Mouse (Mus musculus) hindbrain, embryonic 16.5 days (tissue): ENCODE measurements around the gene Zic4. TPM values are rescaled to one million over a fixed set of nuclear protein-coding genes. Genes with fewer than 3 reads are reported as not detected.

Experiments
- ATAC-seq: fragments of 200-750 bp; cut with Nextera tagmentation; 2 replicates; pipeline ENCODE4 v1.8.0; 2017; ENCODE audit warnings: moderate TSS enrichment, moderate library complexity
- H3K27ac ChIP-seq: fragments of 300-500 bp; sonication (generic); 2 replicates; pipeline ENCODE4 v1.5.1; 2014; ENCODE audit warnings: low read depth, mild to moderate bottlenecking, control low read depth, low read length, moderate library complexity
- H3K27me3 ChIP-seq: fragments of 300-500 bp; sonication (generic); replicated peaks from 2 replicates; pipeline ENCODE4 v1.6.1; 2014; ENCODE audit warnings: low read length; ENCODE audit not compliant: control insufficient read depth, insufficient read depth
- H3K36me3 ChIP-seq: fragments of 300-500 bp; sonication (generic); 2 replicates; pipeline ENCODE4 v1.6.1; 2014; ENCODE audit warnings: mild to moderate bottlenecking, low read length, moderate library complexity, mixed read lengths; ENCODE audit not compliant: control insufficient read depth, insufficient read depth
- H3K4me1 ChIP-seq: fragments of 300-500 bp; sonication (generic); 2 replicates; pipeline ENCODE4 v1.6.1; 2014; ENCODE audit warnings: low read depth, low read length; ENCODE audit not compliant: control insufficient read depth, insufficient read depth
- H3K4me2 ChIP-seq: fragments of 300-500 bp; sonication (generic); 2 replicates; pipeline ENCODE4 v1.6.1; 2014; ENCODE audit warnings: mild to moderate bottlenecking, low read length, control low read depth, moderate library complexity
- H3K4me3 ChIP-seq: fragments of 300-500 bp; sonication (generic); 2 replicates; pipeline ENCODE4 v1.5.1; 2014; ENCODE audit warnings: mild to moderate bottlenecking, low read length, control low read depth, moderate library complexity
- H3K9ac ChIP-seq: fragments of 300-500 bp; sonication (generic); 2 replicates; pipeline ENCODE4 v1.6.1; 2014; ENCODE audit warnings: low read depth, mild to moderate bottlenecking, control low read depth, low read length, moderate library complexity
- H3K9me3 ChIP-seq: fragments of 300-500 bp; sonication (generic); 2 replicates; pipeline ENCODE4 v1.6.1; 2014; ENCODE audit warnings: mild to moderate bottlenecking, low read length, moderate library complexity; ENCODE audit not compliant: control insufficient read depth
- WGBS: fragments of 180-500 bp; shearing (Covaris S2); extraction: QIAGEN DNeasy Blood & Tissue Kit; methylation state at CpG from one replicate; pipeline ENCODE4 v1.1.7; 2014; 5-methylcytosine and 5-hydroxymethylcytosine counted together
- polyA plus RNA-seq: library from polyadenylated mRNA; unstranded; fragments of >200 nt; fragmentation: Nextera tagmentation; extraction: Ambion mirVana; gene quantifications from 2 replicates; pipeline ENCODE4 v1.2.1, GENCODE M21; 2015

The Zic4 gene
- polyA plus RNA-seq, 1 experiment from 2014 or later, result 67.4 TPM

- Histone ChIP-seq H3K9ac (no peak overlapping the region), H3K36me3 (no peaks in the 10 kb centered on the region), H3K9me3 (no peaks in the 10 kb centered on the region), H3K4me3 (no peak overlapping the region), H3K4me2 (peak overlapping the region; percentile 10; the same call in 1 of the 2 replicates), H3K4me1 (peaks cover 6% of the 10 kb centered on the region), H3K27ac (peak overlapping the region; percentile 67; the same call in 1 of the 2 replicates), H3K27me3 (peaks cover 37% of the 10 kb centered on the region)
- no peak for ATAC-seq
- 28% methylated on average over 3 of the region's 3 CpGs for WGBS
Measured at GRCm38 (mm10) chr9:91373811-91374575, 11.8 kb downstream of the Zic4 start.

- H3K9me3 ChIP-seq, result no peaks in the 10 kb centered on the region
- no peak overlapping the region; the same call in 1 of the 2 replicates for H3K4me3 ChIP-seq
- H3K27ac ChIP-seq, result peak overlapping the region; percentile 39; the same call in 1 of the 2 replicates
- peak overlapping the region; percentile 37 for H3K4me2 ChIP-seq
- peaks cover 6% of the 10 kb centered on the region for H3K4me1 ChIP-seq
- no peak for ATAC-seq
- peaks cover 37% of the 10 kb centered on the region for H3K27me3 ChIP-seq
- no peaks in the 10 kb centered on the region for H3K36me3 ChIP-seq
- 22% methylated on average over 4 of the region's 4 CpGs for WGBS
- no peak overlapping the region for H3K9ac ChIP-seq
Measured at GRCm38 (mm10) chr9:91374665-91375064, 12.5 kb downstream of the Zic4 start.

GRCm38 (mm10) chr9:91377036-91377872, 15.0 kb downstream of the Zic4 start:
- Histone ChIP-seq H3K27me3 (peaks cover 22% of the 10 kb centered on the region), H3K4me3 (peak overlapping the region; percentile 34), H3K9me3 (no peaks in the 10 kb centered on the region), H3K27ac (peak overlapping the region; percentile 86), H3K36me3 (no peaks in the 10 kb centered on the region), H3K4me2 (peak overlapping the region; percentile 71), H3K9ac (peak overlapping the region; percentile 30), H3K4me1 (peaks cover 6% of the 10 kb centered on the region)
- WGBS, result 4% methylated on average over 14 of the region's 14 CpGs
- ATAC-seq, result peak; percentile 58; the same call in 1 of the 2 replicates

- Histone ChIP-seq H3K4me2 (peak overlapping the region; percentile 71), H3K9me3 (no peaks in the 10 kb centered on the region), H3K4me1 (peaks cover 6% of the 10 kb centered on the region), H3K27me3 (peaks cover 19% of the 10 kb centered on the region), H3K27ac (peak overlapping the region; percentile 86), H3K4me3 (peak overlapping the region; percentile 34), H3K36me3 (no peaks in the 10 kb centered on the region), H3K9ac (peak overlapping the region; percentile 63)
- under 1% methylated on average over 16 of the region's 16 CpGs for WGBS
- ATAC-seq, result peak; percentile 63
Measured at GRCm38 (mm10) chr9:91377873-91378150, 15.6 kb downstream of the Zic4 start.

GRCm38 (mm10) chr9:91378411-91379299, 16.4 kb downstream of the Zic4 start:
- WGBS, result under 1% methylated on average over 48 of the region's 48 CpGs
- Histone ChIP-seq H3K27ac (peak overlapping the region; percentile 86), H3K4me2 (peak overlapping the region; percentile 71), H3K36me3 (no peaks in the 10 kb centered on the region), H3K27me3 (peaks cover 16% of the 10 kb centered on the region), H3K9ac (peak overlapping the region; percentile 63), H3K4me3 (peak overlapping the region; percentile 34), H3K9me3 (no peaks in the 10 kb centered on the region), H3K4me1 (peaks cover 6% of the 10 kb centered on the region)
- no peak; the same call in 1 of the 2 replicates for ATAC-seq

- H3K9ac ChIP-seq, result peak overlapping the region; percentile 63
- ATAC-seq, result no peak
- H3K9me3 ChIP-seq, result no peaks in the 10 kb centered on the region
- no peaks in the 10 kb centered on the region for H3K36me3 ChIP-seq
- peak overlapping the region; percentile 34 for H3K4me3 ChIP-seq
- peaks cover 12% of the 10 kb centered on the region for H3K27me3 ChIP-seq
- H3K27ac ChIP-seq, result peak overlapping the region; percentile 86
- peak overlapping the region; percentile 71 for H3K4me2 ChIP-seq
- WGBS, result 3% methylated on average over 8 of the region's 8 CpGs
- H3K4me1 ChIP-seq, result peaks cover 6% of the 10 kb centered on the region
Measured at GRCm38 (mm10) chr9:91379300-91379635, 17.1 kb downstream of the Zic4 start.

GRCm38 (mm10) chr9:91379781-91380457, 17.7 kb downstream of the Zic4 start:
- peak overlapping the region; percentile 29 for H3K4me3 ChIP-seq
- no peak for ATAC-seq

GRCm38 (mm10) chr9:91380458-91380914, 18.3 kb downstream of the Zic4 start:
- peaks cover 15% of the 10 kb centered on the region for H3K27me3 ChIP-seq
- peak overlapping the region; percentile 71 for H3K4me2 ChIP-seq
- H3K9ac ChIP-seq, result peak overlapping the region; percentile 39
- no peaks in the 10 kb centered on the region for H3K9me3 ChIP-seq
- 1% methylated on average over 9 of the region's 9 CpGs for WGBS
- ATAC-seq, result no peak
- H3K36me3 ChIP-seq, result no peaks in the 10 kb centered on the region
- peaks cover 6% of the 10 kb centered on the region for H3K4me1 ChIP-seq
- peak overlapping the region; percentile 29 for H3K4me3 ChIP-seq
- H3K27ac ChIP-seq, result peak overlapping the region; percentile 86

More at GRCm38 (mm10) chr9:91379781-91380457, 17.7 kb downstream of the Zic4 start:
- Histone ChIP-seq H3K27ac (peak overlapping the region; percentile 86), H3K27me3 (peaks cover 11% of the 10 kb centered on the region), H3K4me2 (peak overlapping the region; percentile 71), H3K9me3 (no peaks in the 10 kb centered on the region), H3K4me1 (peaks cover 6% of the 10 kb centered on the region), H3K36me3 (no peaks in the 10 kb centered on the region), H3K9ac (peak overlapping the region; percentile 39)
- 3% methylated on average over 10 of the region's 10 CpGs for WGBS
